Mouse (Mus musculus): Measurements from ENCODE around the gene Snap23.

DNA sequence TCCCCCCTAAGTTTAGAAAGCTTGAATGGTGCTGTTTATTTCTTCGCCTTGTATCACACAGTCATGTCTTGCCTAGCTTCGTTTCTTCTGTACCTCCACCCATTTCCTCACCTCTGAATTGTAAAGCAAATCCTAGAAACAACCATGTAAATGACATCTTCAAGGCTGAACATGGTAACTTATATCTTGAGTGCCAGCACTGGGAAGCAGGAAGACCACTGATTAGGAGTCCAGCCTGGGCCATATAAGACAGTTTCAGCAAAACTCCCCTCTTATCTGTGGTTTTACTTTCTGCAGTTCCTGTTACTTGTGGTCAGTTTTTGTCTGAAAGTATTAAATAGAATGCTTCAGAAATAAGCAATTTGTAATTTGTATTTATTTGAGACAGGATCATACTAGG is 8.5 kb downstream of the Snap23 start:
- no peak for TF ChIP-seq CTCF (IDR thresholded peaks at IDR 0.05)
- no peak for TF ChIP-seq POLR2A (IDR thresholded peaks at IDR 0.05; ENCODE audit: insufficient read depth, low read depth, low read length)
- no peak for TF ChIP-seq EP300 (IDR thresholded peaks at IDR 0.05; ENCODE audit: insufficient read depth, low read depth, low read length)

Measured in heart, adult 2 months (tissue).